Mouse (Mus musculus) thymus, postnatal 10 days (tissue): ENCODE results near the gene Ccdc34.

Experiments
- DNase-seq, 2 experiments: peaks; one replicate each; pipeline ENCODE4 v3.0.0; 2021; ENCODE audit warnings: low spot score in 2 of 2

Gene Ccdc34

GRCm38 (mm10) chr2:110017616-110018505, at the start of gene Ccdc34:
Ccdc34 (plus strand) TSS chr2:110017817.
- peak; percentile 83 to 87 for DNase-seq

- no peak for DNase-seq
Observed at GRCm38 (mm10) chr2:109969381-109969780, 48.2 kb upstream of the Ccdc34 start.

GRCm38 (mm10) chr2:109969926-109970532, 47.6 kb upstream of the Ccdc34 start:
- no peak for DNase-seq

- no peak for DNase-seq
Observed at GRCm38 (mm10) chr2:109970744-109971410, 46.7 kb upstream of the Ccdc34 start.

GRCm38 (mm10) chr2:109972310-109972709, 45.3 kb upstream of the Ccdc34 start:
- DNase-seq = no peak

- no peak for DNase-seq
Observed at GRCm38 (mm10) chr2:109972922-109973321, 44.7 kb upstream of the Ccdc34 start.

- DNase-seq = no peak
Observed at GRCm38 (mm10) chr2:109974807-109975206, 42.8 kb upstream of the Ccdc34 start.

- DNase-seq = no peak
Observed at GRCm38 (mm10) chr2:109976181-109976580, 41.4 kb upstream of the Ccdc34 start.

GRCm38 (mm10) chr2:109977322-109977721, 40.3 kb upstream of the Ccdc34 start:
- no peak for DNase-seq

GRCm38 (mm10) chr2:109979209-109979608, 38.4 kb upstream of the Ccdc34 start:
- no peak for DNase-seq

GRCm38 (mm10) chr2:109983435-109983834, 34.2 kb upstream of the Ccdc34 start:
- no peak for DNase-seq

GRCm38 (mm10) chr2:109984930-109985329, 32.7 kb upstream of the Ccdc34 start:
- no peak for DNase-seq

- DNase-seq = no peak
Observed at GRCm38 (mm10) chr2:109985560-109985959, 32.1 kb upstream of the Ccdc34 start.

GRCm38 (mm10) chr2:109986036-109986785, 31.4 kb upstream of the Ccdc34 start:
- DNase-seq = no peak

GRCm38 (mm10) chr2:109987946-109988345, 29.7 kb upstream of the Ccdc34 start:
- DNase-seq = no peak

GRCm38 (mm10) chr2:109989196-109989595, 28.4 kb upstream of the Ccdc34 start:
- DNase-seq = no peak

- no peak for DNase-seq
Observed at GRCm38 (mm10) chr2:109989679-109990473, 27.7 kb upstream of the Ccdc34 start.

GRCm38 (mm10) chr2:109991754-109992153, 25.9 kb upstream of the Ccdc34 start:
- no peak for DNase-seq

- DNase-seq = no peak
Observed at GRCm38 (mm10) chr2:109992448-109993073, 25.1 kb upstream of the Ccdc34 start.

GRCm38 (mm10) chr2:109993404-109993803, 24.2 kb upstream of the Ccdc34 start:
- DNase-seq = no peak
